Mouse (Mus musculus) fat pad, adult 2 months (tissue): ENCODE results near the gene Bcan.

ENCODE experiments used
- DNase-seq: peaks from one replicate; pipeline ENCODE4 v3.0.0-alpha.2; 2011; ENCODE audit warnings: low read depth, low spot score; ENCODE audit errors: extremely low read depth

Bcan gene

GRCm38 (mm10) chr3:87973593-87974380 lies 26.2 kb downstream of the Bcan start:
- no peak for DNase-seq

- no peak for DNase-seq
These were observed 27.3 kb downstream of the Bcan start for GRCm38 (mm10) chr3:87972776-87973175.

GRCm38 (mm10) chr3:87972203-87972664 lies 27.8 kb downstream of the Bcan start:
- DNase-seq = no peak

GRCm38 (mm10) chr3:87971489-87972202 lies 28.4 kb downstream of the Bcan start:
- DNase-seq = no peak

- DNase-seq = no peak
These were observed 29.0 kb downstream of the Bcan start, which contains the start of gene Nes for GRCm38 (mm10) chr3:87970939-87971488. TSS of gene Nes (plus strand) at chr3:87971078.

- no peak for DNase-seq
These were observed 29.7 kb downstream of the Bcan start for GRCm38 (mm10) chr3:87970184-87970938.

- no peak for DNase-seq
These were observed 39.3 kb downstream of the Bcan start for GRCm38 (mm10) chr3:87960586-87961191.

GRCm38 (mm10) chr3:87960191-87960585 lies 39.8 kb downstream of the Bcan start:
- no peak for DNase-seq

GRCm38 (mm10) chr3:87959371-87959770 lies 40.7 kb downstream of the Bcan start:
- no peak for DNase-seq

- no peak for DNase-seq
These were observed 41.1 kb downstream of the Bcan start for GRCm38 (mm10) chr3:87958967-87959366.

- no peak for DNase-seq
These were observed 41.6 kb downstream of the Bcan start for GRCm38 (mm10) chr3:87958476-87958875.

GRCm38 (mm10) chr3:87958056-87958455 lies 42.0 kb downstream of the Bcan start:
- no peak for DNase-seq

GRCm38 (mm10) chr3:87952440-87952839 lies 47.6 kb downstream of the Bcan start:
- DNase-seq = no peak

GRCm38 (mm10) chr3:87951946-87952345 lies 48.1 kb downstream of the Bcan start:
- no peak for DNase-seq

- no peak for DNase-seq
These were observed 50.0 kb downstream of the Bcan start for GRCm38 (mm10) chr3:87949955-87950515.

GRCm38 (mm10) chr3:87949266-87949954 lies 50.6 kb downstream of the Bcan start:
- no peak for DNase-seq

- DNase-seq = no peak
These were observed 51.4 kb downstream of the Bcan start, which contains the start of gene Crabp2 for GRCm38 (mm10) chr3:87948378-87949265. TSS of gene Crabp2 (plus strand) at chr3:87948666.

- DNase-seq = no peak
These were observed 52.2 kb downstream of the Bcan start for GRCm38 (mm10) chr3:87947811-87948199.
